Comparison of ENCODE assay signal across 17 mouse cellular contexts in the genomic region with DNA sequence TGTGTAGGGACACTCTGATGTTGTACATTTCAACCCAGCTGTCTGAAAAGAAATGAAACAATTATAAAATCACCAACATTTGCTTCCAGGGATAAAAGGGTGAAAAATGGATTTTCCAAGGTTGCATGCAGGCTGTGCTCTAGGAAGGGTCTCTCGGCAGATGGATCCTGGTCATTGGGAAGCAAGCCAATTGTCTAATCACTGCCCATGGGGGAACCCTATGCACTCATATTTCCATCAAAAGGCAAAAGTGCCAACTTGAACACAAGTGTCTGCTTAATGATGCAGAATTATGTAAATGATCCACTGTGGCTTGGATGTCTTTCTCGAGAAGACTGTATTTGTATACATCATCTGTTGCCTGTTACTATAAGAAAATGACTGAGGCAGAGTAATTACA.
DNase-seq lines count a peak whose midpoint lies in the region; ATAC-seq and TF ChIP-seq lines count a peak whose summit lies in the region.
"Had no signal": no experiment of that assay in that cellular context is flagged by ENCODE, and none has a peak within 500 bp of the region (broad histone marks: within the 10 kb centered on the region; RNA-seq: fewer than 3 reads in every experiment).

No protein-coding gene starts in this region.

- H3K4me1 ChIP-seq in hindbrain, embryonic 13.5 days (replicated peaks): peaks cover 4% of the 10 kb centered on the region; the same call in 1 of the 2 replicates
- H3K4me1 ChIP-seq in hindbrain, embryonic 10.5 days (replicated peaks): no peaks in the 10 kb centered on the region
- no peaks in the 10 kb centered on the region for H3K4me1 ChIP-seq in midbrain, embryonic 14.5 days (ENCODE audit: control insufficient read depth, insufficient read depth, low read length)
- H3K4me1 ChIP-seq in midbrain, embryonic 10.5 days: no peaks in the 10 kb centered on the region; the same call in 1 of the 2 replicates
- no peaks in the 10 kb centered on the region for H3K4me1 ChIP-seq in hindbrain, embryonic 16.5 days (ENCODE audit: control insufficient read depth, insufficient read depth, low read depth, low read length)
- 0 out of 2 replicates have a peak, but pooled peaks cover 6% of the 10 kb centered on the region for H3K4me1 ChIP-seq in kidney, embryonic 16.5 days (ENCODE audit: insufficient read depth, low read length)
- H3K4me1 ChIP-seq: embryonic facial prominence, embryonic 10.5 days; heart, embryonic 13.5 days had no signal

- H3K4me3 ChIP-seq in hindbrain, embryonic 13.5 days: no peak overlapping the region
- H3K4me3 ChIP-seq in hindbrain, embryonic 10.5 days: no peak overlapping the region
- no peak overlapping the region for H3K4me3 ChIP-seq in midbrain, embryonic 14.5 days (replicated peaks; ENCODE audit: low read depth, low read length)
- no peak overlapping the region for H3K4me3 ChIP-seq in midbrain, embryonic 10.5 days
- H3K4me3 ChIP-seq in hindbrain, embryonic 16.5 days (ENCODE audit: low read length): no peak overlapping the region
- H3K4me3 ChIP-seq in kidney, embryonic 16.5 days (ENCODE audit: low read length): no peak overlapping the region
- H3K4me3 ChIP-seq: embryonic facial prominence, embryonic 10.5 days; forebrain, embryonic 15.5 days; heart, embryonic 13.5 days had no signal

- H3K27me3 ChIP-seq in hindbrain, embryonic 13.5 days: no peaks in the 10 kb centered on the region
- H3K27me3 ChIP-seq in hindbrain, embryonic 10.5 days (ENCODE audit: insufficient read depth, poor library complexity, severe bottlenecking): no peaks in the 10 kb centered on the region
- no peaks in the 10 kb centered on the region for H3K27me3 ChIP-seq in midbrain, embryonic 14.5 days (ENCODE audit: control insufficient read depth, insufficient read depth, low read length)
- no peaks in the 10 kb centered on the region for H3K27me3 ChIP-seq in midbrain, embryonic 10.5 days (ENCODE audit: low read depth, poor library complexity, severe bottlenecking)
- H3K27me3 ChIP-seq in hindbrain, embryonic 16.5 days (replicated peaks; ENCODE audit: control insufficient read depth, insufficient read depth, low read length): no peaks in the 10 kb centered on the region
- H3K27me3 ChIP-seq in kidney, embryonic 16.5 days (ENCODE audit: insufficient read depth, low read length): 0 out of 2 replicates have a peak, but pooled peaks cover 3% of the 10 kb centered on the region
- H3K27me3 ChIP-seq: forebrain, embryonic 15.5 days; heart, embryonic 13.5 days had no signal

- H3K4me2 ChIP-seq in hindbrain, embryonic 13.5 days: no peak overlapping the region
- H3K4me2 ChIP-seq in midbrain, embryonic 14.5 days (ENCODE audit: low read length): no peak overlapping the region
- H3K4me2 ChIP-seq in hindbrain, embryonic 16.5 days (ENCODE audit: low read length): no peak overlapping the region
- H3K4me2 ChIP-seq in kidney, embryonic 16.5 days (replicated peaks; ENCODE audit: low read depth, low read length): no peak overlapping the region
- H3K4me2 ChIP-seq: forebrain, embryonic 15.5 days; heart, embryonic 13.5 days had no signal

- no peaks in the 10 kb centered on the region for H3K9me3 ChIP-seq in hindbrain, embryonic 13.5 days
- no peaks in the 10 kb centered on the region for H3K9me3 ChIP-seq in hindbrain, embryonic 10.5 days
- H3K9me3 ChIP-seq in midbrain, embryonic 14.5 days (ENCODE audit: control insufficient read depth, low read length): no peaks in the 10 kb centered on the region
- H3K9me3 ChIP-seq in midbrain, embryonic 10.5 days (replicated peaks): no peaks in the 10 kb centered on the region
- H3K9me3 ChIP-seq in hindbrain, embryonic 16.5 days (ENCODE audit: control insufficient read depth, low read length): no peaks in the 10 kb centered on the region
- H3K9me3 ChIP-seq in kidney, embryonic 16.5 days (ENCODE audit: low read length): no peaks in the 10 kb centered on the region
- H3K9me3 ChIP-seq: embryonic facial prominence, embryonic 10.5 days; forebrain, embryonic 15.5 days; heart, embryonic 13.5 days had no signal

- WGBS in hindbrain, embryonic 13.5 days: 53% methylated on average over 2 of the region's 2 CpGs
- 93% methylated on average over 2 of the region's 2 CpGs for WGBS in hindbrain, embryonic 10.5 days
- 58% methylated on average over 2 of the region's 2 CpGs for WGBS in midbrain, embryonic 14.5 days
- WGBS in midbrain, embryonic 10.5 days: 94% methylated on average over 2 of the region's 2 CpGs
- WGBS in hindbrain, embryonic 16.5 days: 39% methylated on average over 2 of the region's 2 CpGs
- WGBS in kidney, embryonic 16.5 days: 89% methylated on average over 2 of the region's 2 CpGs

- no peaks in the 10 kb centered on the region for H3K36me3 ChIP-seq in hindbrain, embryonic 13.5 days
- no peaks in the 10 kb centered on the region for H3K36me3 ChIP-seq in hindbrain, embryonic 10.5 days
- no peaks in the 10 kb centered on the region for H3K36me3 ChIP-seq in midbrain, embryonic 14.5 days (ENCODE audit: control insufficient read depth, insufficient read depth, low read length)
- no peaks in the 10 kb centered on the region for H3K36me3 ChIP-seq in midbrain, embryonic 10.5 days
- H3K36me3 ChIP-seq in hindbrain, embryonic 16.5 days (ENCODE audit: control insufficient read depth, insufficient read depth, low read length): no peaks in the 10 kb centered on the region
- no peaks in the 10 kb centered on the region for H3K36me3 ChIP-seq in kidney, embryonic 16.5 days (ENCODE audit: insufficient read depth, low read length)
- H3K36me3 ChIP-seq: embryonic facial prominence, embryonic 10.5 days; forebrain, embryonic 15.5 days; heart, embryonic 13.5 days had no signal

- H3K9ac ChIP-seq in hindbrain, embryonic 13.5 days: no peak overlapping the region
- no peak overlapping the region for H3K9ac ChIP-seq in midbrain, embryonic 14.5 days (replicated peaks; ENCODE audit: low read length)
- H3K9ac ChIP-seq in hindbrain, embryonic 16.5 days (ENCODE audit: low read depth, low read length): no peak overlapping the region
- no peak overlapping the region for H3K9ac ChIP-seq in kidney, embryonic 16.5 days (replicated peaks; ENCODE audit: low read length)
- H3K9ac ChIP-seq: forebrain, embryonic 15.5 days; heart, embryonic 13.5 days had no signal

- no peak for TF ChIP-seq POLR2A in brain, embryonic 14.5 days (IDR thresholded peaks at IDR 0.05; ENCODE audit: borderline replicate concordance, extremely low read depth, insufficient read depth, insufficient read length, poor library complexity, severe bottlenecking)

- no peak overlapping the region for H3K27ac ChIP-seq in hindbrain, embryonic 13.5 days
- H3K27ac ChIP-seq in hindbrain, embryonic 10.5 days: no peak overlapping the region
- no peak overlapping the region for H3K27ac ChIP-seq in midbrain, embryonic 14.5 days (replicated peaks; ENCODE audit: low read depth, low read length)
- no peak overlapping the region for H3K27ac ChIP-seq in midbrain, embryonic 10.5 days (replicated peaks)
- H3K27ac ChIP-seq in hindbrain, embryonic 16.5 days (ENCODE audit: low read depth, low read length): no peak overlapping the region
- no peak overlapping the region for H3K27ac ChIP-seq in kidney, embryonic 16.5 days (ENCODE audit: low read length)
- H3K27ac ChIP-seq: embryonic facial prominence, embryonic 10.5 days; forebrain, embryonic 15.5 days; heart, embryonic 13.5 days had no signal

- DNase-seq in hindbrain, embryonic 10.5 days (ENCODE audit: low spot score): no peak
- DNase-seq in midbrain, embryonic 14.5 days: peak; percentile 36
- no peak for DNase-seq in midbrain, embryonic 10.5 days (ENCODE audit: low spot score)
- peak; percentile 67 for DNase-seq in brain, embryonic 14.5 days (ENCODE audit: low read depth)
- DNase-seq: adrenal gland, adult 2 months; adrenal gland, postnatal 25 days; cerebellum, adult 8-10 months; gastrocnemius, postnatal 36 days; heart, adult 11 months; heart, postnatal 36 days had no signal

- TF ChIP-seq CTCF in brain, embryonic 14.5 days (IDR thresholded peaks at IDR 0.05; ENCODE audit: borderline replicate concordance, extremely low read depth, insufficient read depth, insufficient read length): no peak

- peak; percentile 74 for ATAC-seq in hindbrain, embryonic 13.5 days (ENCODE audit: low FRiP score)
- ATAC-seq in midbrain, embryonic 14.5 days (ENCODE audit: low FRiP score, low TSS enrichment): no peak
- ATAC-seq in hindbrain, embryonic 16.5 days: peak; percentile 76
- no peak for ATAC-seq in kidney, embryonic 16.5 days (ENCODE audit: low FRiP score, low TSS enrichment)
- ATAC-seq: forebrain, embryonic 15.5 days; intestine, embryonic 16.5 days had no signal

Comparison
In these comparisons a context has a peak if more than half of its experiments do, and no peak if none do; other contexts are left out.
1. DNase-seq: peak in midbrain, embryonic 14.5 days (single experiment) and brain, embryonic 14.5 days (single experiment); none in hindbrain, embryonic 10.5 days (single experiment) and midbrain, embryonic 10.5 days (single experiment).
2. ATAC-seq: peak in hindbrain, embryonic 13.5 days (single experiment) and hindbrain, embryonic 16.5 days (single experiment); none in midbrain, embryonic 14.5 days (single experiment) and kidney, embryonic 16.5 days (single experiment).